Comparison of ENCODE assay signal across 8 mouse cellular contexts in genomic region chr6:99027542-99028160, GRCm38 (mm10).
A peak's percentile ranks its signal among the peaks of the same experiment; 100 is the strongest.
DNase-seq lines count a peak whose midpoint lies in the region; ATAC-seq lines count a peak whose summit lies in the region.

No protein-coding gene starts in this region.

- no peak for ATAC-seq in heart, embryonic 11.5 days (replicated peaks; ENCODE audit: insufficient number of reproducible peaks, low FRiP score, low TSS enrichment)
- peak; percentile 17; the same call in 1 of the 2 replicates for ATAC-seq in hindbrain, embryonic 14.5 days (ENCODE audit: low FRiP score)
- ATAC-seq in midbrain, embryonic 12.5 days (ENCODE audit: low FRiP score, low read depth): no peak; the same call in 1 of the 2 replicates
- ATAC-seq in activated CD4-positive, CD25-positive, alpha-beta regulatory T cell, adult 4 months: no peak

- no peak for DNase-seq in heart, postnatal 36 days
- DNase-seq in urinary bladder, adult 18-20 months (ENCODE audit: low spot score in 2 of 2): peak; percentile 28 to 53
- no peak for DNase-seq in urinary bladder, postnatal 10 days (ENCODE audit: low spot score)
- DNase-seq in hindbrain, embryonic 14.5 days (ENCODE audit: low spot score): no peak
- DNase-seq in cerebellum, postnatal 14 days: no peak

- peak overlapping the region; percentile 97 for H3K27ac ChIP-seq in heart, embryonic 11.5 days (ENCODE audit: low read depth, low read length)
- H3K27ac ChIP-seq in hindbrain, embryonic 14.5 days: peak overlapping the region; percentile 84
- peak overlapping the region; percentile 91 for H3K27ac ChIP-seq in midbrain, embryonic 12.5 days (replicated peaks)

- peak overlapping the region; percentile 71 for H3K4me2 ChIP-seq in heart, embryonic 11.5 days
- peak overlapping the region; percentile 93 for H3K4me2 ChIP-seq in hindbrain, embryonic 14.5 days (replicated peaks)
- H3K4me2 ChIP-seq in midbrain, embryonic 12.5 days (replicated peaks): peak overlapping the region; percentile 74

- peak overlapping the region; percentile 97 for H3K9ac ChIP-seq in heart, embryonic 11.5 days (ENCODE audit: low read depth, low read length)
- H3K9ac ChIP-seq in hindbrain, embryonic 14.5 days: peak overlapping the region; percentile 74
- H3K9ac ChIP-seq in midbrain, embryonic 12.5 days (replicated peaks): peak overlapping the region; percentile 77

- H3K4me3 ChIP-seq in heart, embryonic 11.5 days (ENCODE audit: low read depth, low read length): peak overlapping the region; percentile 86
- H3K4me3 ChIP-seq in hindbrain, embryonic 14.5 days (replicated peaks; ENCODE audit: low read length): peak overlapping the region; percentile 64
- H3K4me3 ChIP-seq in midbrain, embryonic 12.5 days: peak overlapping the region; percentile 66

- peaks cover 36% of the 10 kb centered on the region for H3K4me1 ChIP-seq in heart, embryonic 11.5 days (ENCODE audit: control insufficient read depth, insufficient read depth, low read length)
- H3K4me1 ChIP-seq in hindbrain, embryonic 14.5 days (replicated peaks; ENCODE audit: control insufficient read depth, insufficient read depth, low read length): peaks cover 4% of the 10 kb centered on the region; the same call in 1 of the 2 replicates
- peaks cover 42% of the 10 kb centered on the region for H3K4me1 ChIP-seq in midbrain, embryonic 12.5 days

- under 1% methylated on average over 18 of the region's 22 CpGs for WGBS in heart, embryonic 11.5 days (ENCODE audit: insufficient replicate concordance)
- under 1% methylated on average over 22 of the region's 22 CpGs for WGBS in hindbrain, embryonic 14.5 days
- under 1% methylated on average over 17 of the region's 22 CpGs for WGBS in midbrain, embryonic 12.5 days

- H3K9me3 ChIP-seq in heart, embryonic 11.5 days (replicated peaks; ENCODE audit: control insufficient read depth, low read length): no peaks in the 10 kb centered on the region
- no peaks in the 10 kb centered on the region for H3K9me3 ChIP-seq in hindbrain, embryonic 14.5 days (ENCODE audit: control insufficient read depth, low read length)
- H3K9me3 ChIP-seq in midbrain, embryonic 12.5 days: no peaks in the 10 kb centered on the region

- no peaks in the 10 kb centered on the region for H3K36me3 ChIP-seq in heart, embryonic 11.5 days (ENCODE audit: control insufficient read depth, insufficient read depth, low read length)
- H3K36me3 ChIP-seq in hindbrain, embryonic 14.5 days (replicated peaks; ENCODE audit: control insufficient read depth, insufficient read depth): no peaks in the 10 kb centered on the region
- no peaks in the 10 kb centered on the region for H3K36me3 ChIP-seq in midbrain, embryonic 12.5 days

- no peaks in the 10 kb centered on the region for H3K27me3 ChIP-seq in heart, embryonic 11.5 days (ENCODE audit: control insufficient read depth, insufficient read depth, low read length)
- peaks cover 14% of the 10 kb centered on the region; the same call in 1 of the 2 replicates for H3K27me3 ChIP-seq in hindbrain, embryonic 14.5 days (ENCODE audit: control insufficient read depth, insufficient read depth, low read length)
- no peaks in the 10 kb centered on the region for H3K27me3 ChIP-seq in midbrain, embryonic 12.5 days

- intact Hi-C loops in heart, postnatal 36 days (cut with DNase I): loop anchor here (2.0 to 5.0 kb wide), 2 partner anchors 57 to 495 kb away; partner anchors contain the start of gene Foxp1

Comparison
In these comparisons a context has a peak if more than half of its experiments do, and no peak if none do; other contexts are left out.
1. DNase-seq: peak in urinary bladder, adult 18-20 months (2 of 2); none in heart, postnatal 36 days (0 of 2), urinary bladder, postnatal 10 days (single experiment), hindbrain, embryonic 14.5 days (single experiment) and cerebellum, postnatal 14 days (0 of 2).
2. Peak in every context shown above with its lines, with median percentiles within 50 percentile points of each other: H3K27ac ChIP-seq, H3K4me2 ChIP-seq, H3K4me3 ChIP-seq and H3K9ac ChIP-seq.